Mouse (Mus musculus): ENCODE data around the gene D630039A03Rik. TPM values are rescaled to one million over a fixed set of nuclear protein-coding genes. Genes with fewer than 3 reads are reported as not detected.
A peak's percentile ranks its signal among the peaks of the same experiment; 100 is the strongest.

Gene D630039A03Rik
- polyA plus RNA-seq, 1 experiment from 2014 or later, result 0.06 TPM

- no peaks in the 10 kb centered on the region for H3K36me3 ChIP-seq
- ATAC-seq (ENCODE audit: low FRiP score, low read depth), result no peak
- H3K27ac ChIP-seq (replicated peaks), result no peak overlapping the region
- H3K4me1 ChIP-seq, result peaks cover 10% of the 10 kb centered on the region
- H3K27me3 ChIP-seq, result no peaks in the 10 kb centered on the region
- no peaks in the 10 kb centered on the region for H3K9me3 ChIP-seq
- no peak overlapping the region for H3K4me3 ChIP-seq
- no peak overlapping the region for H3K4me2 ChIP-seq (replicated peaks)
- H3K9ac ChIP-seq (replicated peaks), result no peak overlapping the region
- WGBS, result 88% methylated on average over 3 of the region's 3 CpGs
These were observed 31.6 kb downstream of the D630039A03Rik start for GRCm38 (mm10) chr4:57884511-57884910.

- Histone ChIP-seq H3K4me3 (no peak overlapping the region), H3K27me3 (no peaks in the 10 kb centered on the region), H3K4me2 (replicated peaks) (no peak overlapping the region), H3K27ac (replicated peaks) (no peak overlapping the region), H3K36me3 (no peaks in the 10 kb centered on the region), H3K4me1 (peaks cover 10% of the 10 kb centered on the region), H3K9me3 (no peaks in the 10 kb centered on the region), H3K9ac (replicated peaks) (no peak overlapping the region)
- WGBS, result 76% methylated on average over 7 of the region's 7 CpGs
- ATAC-seq (ENCODE audit: low FRiP score, low read depth), result no peak
These were observed 32.3 kb downstream of the D630039A03Rik start for GRCm38 (mm10) chr4:57883520-57884421.

DNA sequence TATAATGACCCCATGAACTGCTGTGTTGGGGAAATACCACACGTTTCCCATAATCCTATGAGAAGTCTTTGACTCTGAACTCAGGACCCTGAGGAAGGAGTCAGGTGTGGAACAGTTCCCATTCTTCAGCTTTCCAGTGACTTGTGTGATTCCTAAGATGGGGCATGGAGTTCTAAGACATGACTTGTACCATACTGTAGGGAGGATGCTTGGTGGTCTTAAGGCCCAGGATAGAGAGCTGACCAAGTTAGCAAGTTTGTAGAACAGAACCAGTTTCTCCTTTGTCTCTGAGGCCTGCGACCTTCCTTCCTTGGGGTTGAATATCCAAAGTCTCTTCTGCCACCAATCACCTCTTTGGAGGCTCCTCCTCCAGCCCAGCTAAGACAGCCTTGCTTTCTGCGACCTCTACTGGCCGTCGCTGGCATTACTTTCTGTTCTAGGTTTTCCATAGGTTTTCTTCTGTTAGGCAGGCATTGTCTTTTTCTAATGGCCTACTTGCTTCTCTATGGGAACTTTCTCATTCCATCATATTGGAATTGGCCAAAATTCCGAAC is 36.2 kb downstream of the D630039A03Rik start:
- ATAC-seq (ENCODE audit: low FRiP score, low read depth), result peak; percentile 65; the same call in 1 of the 2 replicates
- Histone ChIP-seq H3K4me1 (no peaks in the 10 kb centered on the region), H3K9me3 (no peaks in the 10 kb centered on the region), H3K4me3 (no peak overlapping the region), H3K36me3 (no peaks in the 10 kb centered on the region), H3K27me3 (no peaks in the 10 kb centered on the region), H3K9ac (replicated peaks) (no peak overlapping the region), H3K27ac (replicated peaks) (no peak overlapping the region), H3K4me2 (replicated peaks) (no peak overlapping the region)
- WGBS, result 19% methylated on average over 6 of the region's 6 CpGs

GRCm38 (mm10) chr4:57879137-57879536 is 37.0 kb downstream of the D630039A03Rik start:
- ATAC-seq (ENCODE audit: low FRiP score, low read depth), result no peak
- no peaks in the 10 kb centered on the region for H3K4me1 ChIP-seq
- WGBS, result 85% methylated on average over 5 of the region's 5 CpGs

GRCm38 (mm10) chr4:57867454-57867853 is 48.6 kb downstream of the D630039A03Rik start:
- 0 out of 2 replicates have a peak, but pooled peaks cover 5% of the 10 kb centered on the region for H3K4me1 ChIP-seq
- WGBS, result 44% methylated on average over 10 of the region's 10 CpGs

More at GRCm38 (mm10) chr4:57879137-57879536, 37.0 kb downstream of the D630039A03Rik start:
- H3K4me2 ChIP-seq (replicated peaks), result no peak overlapping the region
- H3K9me3 ChIP-seq, result no peaks in the 10 kb centered on the region
- no peaks in the 10 kb centered on the region for H3K36me3 ChIP-seq
- H3K4me3 ChIP-seq, result no peak overlapping the region
- H3K9ac ChIP-seq (replicated peaks), result no peak overlapping the region
- no peak overlapping the region for H3K27ac ChIP-seq (replicated peaks)
- H3K27me3 ChIP-seq, result no peaks in the 10 kb centered on the region

DNA sequence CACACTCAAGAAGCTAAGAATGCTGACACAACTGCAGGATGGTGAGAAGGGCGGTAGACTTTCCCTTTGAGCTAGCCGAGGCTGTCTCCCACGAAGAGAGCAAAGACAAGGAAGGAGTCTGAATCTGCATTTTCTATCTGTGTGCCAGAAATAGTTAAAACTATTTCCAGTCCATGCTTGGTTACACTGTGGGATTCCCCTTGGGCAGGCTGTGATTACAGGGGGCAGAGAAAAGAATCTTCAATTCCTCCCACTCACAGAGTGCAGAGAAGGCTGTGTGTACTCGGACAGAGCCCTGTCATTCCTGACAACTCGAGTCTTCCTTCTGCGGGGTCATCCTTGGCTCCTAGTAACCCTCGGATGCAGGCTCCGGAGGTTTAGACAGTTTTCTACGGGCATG is 49.1 kb downstream of the D630039A03Rik start:
- 76% methylated on average over 9 of the region's 9 CpGs for WGBS
- no peak overlapping the region for H3K4me3 ChIP-seq
- H3K36me3 ChIP-seq, result no peaks in the 10 kb centered on the region
- H3K9ac ChIP-seq (replicated peaks), result no peak overlapping the region
- no peak overlapping the region for H3K4me2 ChIP-seq (replicated peaks)
- no peaks in the 10 kb centered on the region for H3K27me3 ChIP-seq
- 0 out of 2 replicates have a peak, but pooled peaks cover 5% of the 10 kb centered on the region for H3K4me1 ChIP-seq
- H3K27ac ChIP-seq (replicated peaks), result no peak overlapping the region
- no peak for ATAC-seq (ENCODE audit: low FRiP score, low read depth)
- no peaks in the 10 kb centered on the region for H3K9me3 ChIP-seq

More at GRCm38 (mm10) chr4:57867454-57867853, 48.6 kb downstream of the D630039A03Rik start:
- Histone ChIP-seq H3K4me3 (no peak overlapping the region), H3K4me2 (replicated peaks) (no peak overlapping the region), H3K9ac (replicated peaks) (no peak overlapping the region), H3K36me3 (no peaks in the 10 kb centered on the region), H3K27me3 (no peaks in the 10 kb centered on the region), H3K9me3 (no peaks in the 10 kb centered on the region), H3K27ac (replicated peaks) (no peak overlapping the region)
- no peak for ATAC-seq (ENCODE audit: low FRiP score, low read depth)

GRCm38 (mm10) chr4:57866088-57866487 is 50.0 kb downstream of the D630039A03Rik start:
- Histone ChIP-seq H3K4me3 (no peak overlapping the region), H3K27me3 (no peaks in the 10 kb centered on the region), H3K9me3 (no peaks in the 10 kb centered on the region), H3K4me2 (replicated peaks) (no peak overlapping the region), H3K9ac (replicated peaks) (no peak overlapping the region), H3K27ac (replicated peaks) (no peak overlapping the region), H3K36me3 (peaks cover 2% of the 10 kb centered on the region; the same call in 1 of the 2 replicates), H3K4me1 (0 out of 2 replicates have a peak, but pooled peaks cover 5% of the 10 kb centered on the region)
- 17% methylated on average over 2 of the region's 2 CpGs for WGBS
- ATAC-seq (ENCODE audit: low FRiP score, low read depth), result no peak

DNA sequence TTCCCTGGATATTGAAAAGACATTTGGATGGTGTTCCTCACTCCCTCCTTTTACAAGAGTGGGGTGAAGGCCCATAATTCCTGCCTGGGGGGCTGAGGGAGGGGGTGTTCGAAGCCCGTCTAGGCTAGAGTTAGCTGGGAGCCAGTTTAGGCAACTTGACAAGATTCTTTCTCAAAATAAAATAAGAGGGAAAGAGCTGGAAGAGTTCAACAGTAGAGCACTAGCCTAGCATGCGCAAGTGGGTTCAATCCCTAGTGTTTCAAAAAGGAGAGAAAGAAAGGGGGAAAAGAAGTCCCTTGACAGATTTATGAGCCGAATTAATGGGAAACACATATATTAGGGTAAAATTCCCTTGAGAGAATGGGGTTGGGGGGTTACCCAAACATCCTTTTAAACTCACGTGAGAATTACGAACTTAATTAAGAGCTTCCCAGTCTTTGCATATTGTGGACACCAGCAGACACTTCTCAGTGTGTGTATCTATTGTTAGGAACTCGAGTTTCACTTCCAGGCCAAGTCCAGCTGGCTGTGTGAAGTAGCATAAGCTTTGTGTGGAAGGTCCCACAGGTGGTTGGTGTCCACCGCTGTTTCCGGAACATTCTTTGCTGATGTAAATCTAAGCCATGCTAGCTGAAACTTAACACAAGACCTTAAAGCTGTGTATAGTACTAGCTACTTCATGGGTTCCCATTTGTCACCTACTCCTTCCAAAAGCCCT is 53.7 kb downstream of the D630039A03Rik start:
- no peak overlapping the region for H3K4me2 ChIP-seq (replicated peaks)

DNA sequence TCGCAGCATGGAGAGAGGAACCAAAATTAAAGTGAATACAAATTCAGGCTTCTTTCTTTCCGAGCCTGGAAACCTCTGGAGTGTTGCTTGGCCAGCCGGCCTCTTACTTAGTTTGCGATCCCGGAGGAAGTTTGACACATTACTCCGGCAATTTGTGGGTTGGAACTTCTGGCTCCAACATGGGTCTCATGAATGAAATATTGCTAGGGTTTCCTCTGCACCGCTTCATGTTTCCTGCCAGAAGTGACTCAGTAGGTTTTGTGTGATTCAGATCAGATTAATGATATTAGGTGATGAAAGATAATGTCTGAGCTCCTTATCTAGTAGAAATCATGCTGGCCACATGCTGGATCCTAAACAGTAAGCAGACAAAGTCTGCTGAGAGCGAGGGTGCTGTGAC is 54.2 kb downstream of the D630039A03Rik start:
- Histone ChIP-seq H3K36me3 (peaks cover 19% of the 10 kb centered on the region), H3K27ac (replicated peaks) (no peak overlapping the region)
- 90% methylated on average over 8 of the region's 8 CpGs for WGBS

More for the DNA sequence above, 53.7 kb downstream of the D630039A03Rik start:
- H3K4me3 ChIP-seq, result no peak overlapping the region
- no peak overlapping the region for H3K27ac ChIP-seq (replicated peaks)
- H3K27me3 ChIP-seq, result no peaks in the 10 kb centered on the region
- peaks cover 13% of the 10 kb centered on the region for H3K36me3 ChIP-seq
- H3K9me3 ChIP-seq, result no peaks in the 10 kb centered on the region
- H3K9ac ChIP-seq (replicated peaks), result no peak overlapping the region
- 0 out of 2 replicates have a peak, but pooled peaks cover 3% of the 10 kb centered on the region for H3K4me1 ChIP-seq
- no peak for ATAC-seq (ENCODE audit: low FRiP score, low read depth)
- WGBS, result 91% methylated on average over 9 of the region's 9 CpGs

GRCm38 (mm10) chr4:57861166-57861565 is 54.9 kb downstream of the D630039A03Rik start:
- H3K36me3 ChIP-seq, result peaks cover 26% of the 10 kb centered on the region
- no peaks in the 10 kb centered on the region for H3K9me3 ChIP-seq
- ATAC-seq (ENCODE audit: low FRiP score, low read depth), result no peak
- H3K4me1 ChIP-seq, result no peaks in the 10 kb centered on the region
- WGBS, result 78% methylated on average over 6 of the region's 6 CpGs
- H3K9ac ChIP-seq (replicated peaks), result no peak overlapping the region
- H3K4me2 ChIP-seq (replicated peaks), result no peak overlapping the region
- no peak overlapping the region for H3K4me3 ChIP-seq
- no peak overlapping the region for H3K27ac ChIP-seq (replicated peaks)
- H3K27me3 ChIP-seq, result no peaks in the 10 kb centered on the region

More for the DNA sequence above, 54.2 kb downstream of the D630039A03Rik start:
- ATAC-seq (ENCODE audit: low FRiP score, low read depth), result no peak
- no peaks in the 10 kb centered on the region for H3K9me3 ChIP-seq
- no peaks in the 10 kb centered on the region for H3K27me3 ChIP-seq
- no peak overlapping the region for H3K4me3 ChIP-seq
- no peaks in the 10 kb centered on the region for H3K4me1 ChIP-seq
- no peak overlapping the region for H3K4me2 ChIP-seq (replicated peaks)
- H3K9ac ChIP-seq (replicated peaks), result no peak overlapping the region

DNA sequence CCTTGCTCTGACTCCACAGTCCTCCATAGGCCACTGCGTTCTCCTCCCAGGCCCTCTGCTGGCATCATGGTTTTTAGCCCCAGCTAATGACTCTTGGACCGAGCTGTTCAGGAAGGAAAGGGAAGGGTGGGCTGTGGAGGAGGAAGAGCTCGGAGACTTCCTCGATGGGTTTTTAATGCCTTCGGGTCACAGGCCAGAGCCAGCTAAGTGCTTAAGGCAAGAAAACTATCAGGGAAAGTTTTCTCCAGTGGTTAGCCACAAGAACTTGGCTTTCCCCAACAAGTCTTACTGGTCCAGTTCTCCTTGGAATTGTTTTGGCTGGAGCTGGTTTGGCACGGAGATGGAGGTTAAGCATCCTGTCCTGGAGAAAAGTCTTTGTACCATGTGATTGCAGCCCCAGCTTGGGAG is 55.9 kb downstream of the D630039A03Rik start:
- Histone ChIP-seq H3K27me3 (no peaks in the 10 kb centered on the region), H3K27ac (replicated peaks) (no peak overlapping the region), H3K9ac (replicated peaks) (no peak overlapping the region), H3K36me3 (peaks cover 34% of the 10 kb centered on the region), H3K4me1 (no peaks in the 10 kb centered on the region), H3K9me3 (no peaks in the 10 kb centered on the region), H3K4me3 (no peak overlapping the region), H3K4me2 (replicated peaks) (no peak overlapping the region)
- no peak for ATAC-seq (ENCODE audit: low FRiP score, low read depth)
- 88% methylated on average over 6 of the region's 6 CpGs for WGBS
